Mouse (Mus musculus): Measurements from ENCODE around the gene Ly86.

The Ly86 gene

DNA sequence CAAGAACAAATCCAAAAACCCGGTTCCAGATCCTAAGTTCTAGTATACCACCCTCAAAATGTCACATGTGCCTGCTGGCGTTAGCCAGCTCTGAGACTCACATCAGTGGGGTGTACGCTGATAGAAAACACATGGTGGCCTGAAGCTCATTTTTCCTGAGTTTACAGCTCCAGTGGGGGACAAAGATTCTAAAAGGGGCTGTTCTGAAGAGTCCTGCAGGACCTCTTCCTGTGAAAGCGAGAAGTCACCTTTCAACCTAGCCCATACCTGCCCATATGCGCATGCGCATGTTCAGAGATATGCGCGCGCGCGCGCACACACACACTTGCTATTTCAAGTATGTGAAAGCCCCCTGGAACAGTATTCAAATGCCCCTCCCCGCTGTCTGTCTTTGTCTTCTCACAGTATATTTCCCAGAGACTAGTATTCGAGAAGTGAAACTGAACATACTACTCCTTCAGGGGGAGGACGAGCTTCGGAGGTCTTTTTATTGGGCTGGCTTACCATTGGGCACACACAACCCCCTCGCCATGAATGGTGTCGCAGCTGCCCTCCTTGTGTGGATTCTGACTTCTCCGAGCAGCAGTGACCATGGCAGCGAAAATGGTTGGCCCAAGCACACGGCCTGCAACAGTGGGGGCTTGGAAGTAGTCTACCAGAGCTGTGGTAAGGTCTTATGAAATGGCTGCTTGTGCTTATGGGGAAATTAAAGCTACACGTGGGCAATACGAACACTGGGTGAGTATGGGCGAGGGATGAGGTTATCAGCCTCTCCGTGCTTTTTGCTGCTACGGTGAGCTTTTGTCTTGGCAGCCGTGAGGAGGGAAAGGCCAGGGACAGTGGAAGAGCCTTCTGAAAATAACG, at the start of gene Ly86:
TSS of gene Ly86 (plus strand) at position 300 of the 864 bp plus-strand sequence.
- DNase-seq (ENCODE audit: low spot score in 2 of 2) = no peak

DNA sequence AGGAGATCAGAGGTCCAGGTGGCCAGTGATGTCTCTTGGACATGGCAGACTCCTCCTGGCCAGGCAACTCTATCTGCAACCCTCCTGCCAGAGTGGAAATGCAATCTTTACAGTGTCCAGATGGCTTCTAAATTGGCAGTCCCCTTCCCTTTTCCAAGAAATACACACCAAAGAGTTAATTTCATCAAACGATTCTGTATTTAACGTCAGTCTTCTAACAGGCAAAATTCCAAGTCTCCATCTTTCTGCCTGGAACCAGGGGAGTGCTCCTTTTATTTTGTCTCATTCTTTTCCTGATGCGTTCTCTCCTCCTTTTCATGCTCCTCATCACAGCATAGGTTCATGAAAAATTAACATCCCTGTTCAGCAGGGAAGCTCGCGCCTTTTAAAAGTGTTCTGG, 47.1 kb upstream of the Ly86 start:
- DNase-seq (ENCODE audit: low spot score in 2 of 2) = no peak

DNA sequence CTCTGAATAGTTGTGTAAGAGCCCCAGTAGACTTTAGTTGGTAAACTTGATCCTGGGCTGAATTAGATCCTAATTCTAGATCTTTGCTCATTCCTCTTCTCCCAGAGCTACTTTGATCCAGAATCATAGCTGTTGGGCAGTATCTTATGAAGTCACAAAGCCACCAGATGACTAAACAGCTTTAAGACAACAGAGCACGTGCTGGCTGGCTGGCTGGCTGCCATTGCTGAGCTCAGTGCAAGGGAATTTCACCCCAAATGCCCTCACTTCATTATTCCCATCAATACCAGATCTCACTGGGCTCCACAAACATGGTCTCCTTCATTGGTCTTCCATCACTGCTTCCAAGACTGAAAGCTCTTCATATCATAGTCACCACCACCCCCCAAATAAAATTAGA, 46.2 kb upstream of the Ly86 start:
- DNase-seq (ENCODE audit: low spot score in 2 of 2) = no peak

DNA sequence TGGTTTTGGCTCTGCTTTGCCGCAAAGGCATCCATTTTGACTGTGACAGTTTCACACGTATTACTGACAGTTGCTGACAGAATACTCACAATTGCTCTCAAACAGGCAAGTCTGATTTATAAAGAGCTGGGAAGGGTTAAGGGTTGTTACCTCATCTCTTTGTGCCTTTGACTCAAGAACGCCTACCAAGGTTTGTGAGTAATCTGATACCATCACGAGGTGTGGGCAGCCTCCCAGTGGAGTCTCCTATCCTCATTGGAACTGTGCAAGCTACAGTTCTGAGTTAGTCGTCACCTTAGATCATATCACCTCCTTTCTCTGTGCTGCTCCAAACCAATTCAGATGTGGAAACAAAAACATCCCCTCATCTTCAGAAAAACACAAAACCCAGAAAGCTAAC, 42.1 kb upstream of the Ly86 start:
- no peak for DNase-seq (ENCODE audit: low spot score in 2 of 2)

DNA sequence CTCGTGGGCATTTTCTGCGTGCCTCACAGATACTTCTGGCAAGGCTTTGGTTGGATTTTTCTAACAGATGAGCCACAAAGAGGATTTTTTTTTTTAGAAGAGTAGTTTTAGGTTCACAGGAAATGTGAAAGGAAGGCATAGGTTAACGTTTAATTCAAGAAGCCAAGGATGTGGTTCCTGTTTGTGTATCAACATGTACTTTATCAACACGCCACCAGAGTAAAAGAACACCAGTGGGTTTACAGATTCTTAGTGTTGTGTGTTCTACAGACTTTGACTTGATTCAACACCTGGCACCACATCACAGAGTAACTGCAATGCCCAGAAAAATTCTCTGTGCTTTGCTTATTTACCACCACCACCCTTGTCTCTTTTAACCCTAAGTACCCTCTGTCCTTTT, 37.0 kb upstream of the Ly86 start:
- no peak for DNase-seq (ENCODE audit: low spot score in 2 of 2)

DNA sequence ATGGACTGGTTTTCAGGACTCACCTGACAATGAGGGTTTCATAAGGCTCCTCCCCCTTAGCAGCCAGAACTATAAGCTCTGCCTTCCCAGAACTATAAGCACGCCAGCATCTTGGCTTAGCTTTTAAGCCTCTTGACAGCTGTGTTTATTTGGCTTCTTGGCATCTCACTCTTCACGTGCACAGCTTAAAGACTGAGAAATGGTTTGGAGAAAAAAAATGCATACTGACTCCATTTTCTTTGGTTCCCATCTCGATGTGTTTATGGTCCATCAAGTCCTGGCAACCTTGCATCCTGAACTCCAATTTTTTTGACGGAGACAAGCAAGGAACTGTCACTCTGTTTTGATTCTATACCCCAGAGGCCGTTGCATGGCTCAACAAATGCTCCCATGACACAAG, 35.7 kb upstream of the Ly86 start:
- no peak for DNase-seq (ENCODE audit: low spot score in 2 of 2)

DNA sequence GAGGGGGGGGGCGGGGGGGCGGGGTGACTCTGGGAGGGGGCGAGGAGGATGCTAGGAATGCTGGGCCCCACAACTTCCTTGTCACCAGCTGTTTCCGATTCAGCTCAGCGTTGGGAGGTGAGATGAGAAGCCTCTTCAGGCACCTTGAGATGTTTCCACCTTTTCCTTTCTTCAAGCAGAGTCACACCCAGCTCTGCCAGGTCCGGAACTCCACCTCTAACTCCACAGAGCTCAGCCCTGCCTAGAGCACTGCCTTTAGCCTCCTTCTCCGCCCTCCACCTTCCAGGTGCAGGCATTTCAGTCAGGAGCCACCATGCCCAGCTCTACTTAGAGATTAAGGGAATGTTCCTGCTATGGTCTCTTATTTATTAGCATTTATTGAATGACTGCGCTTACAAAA, 34.7 kb upstream of the Ly86 start:
- no peak for DNase-seq (ENCODE audit: low spot score in 2 of 2)

DNA sequence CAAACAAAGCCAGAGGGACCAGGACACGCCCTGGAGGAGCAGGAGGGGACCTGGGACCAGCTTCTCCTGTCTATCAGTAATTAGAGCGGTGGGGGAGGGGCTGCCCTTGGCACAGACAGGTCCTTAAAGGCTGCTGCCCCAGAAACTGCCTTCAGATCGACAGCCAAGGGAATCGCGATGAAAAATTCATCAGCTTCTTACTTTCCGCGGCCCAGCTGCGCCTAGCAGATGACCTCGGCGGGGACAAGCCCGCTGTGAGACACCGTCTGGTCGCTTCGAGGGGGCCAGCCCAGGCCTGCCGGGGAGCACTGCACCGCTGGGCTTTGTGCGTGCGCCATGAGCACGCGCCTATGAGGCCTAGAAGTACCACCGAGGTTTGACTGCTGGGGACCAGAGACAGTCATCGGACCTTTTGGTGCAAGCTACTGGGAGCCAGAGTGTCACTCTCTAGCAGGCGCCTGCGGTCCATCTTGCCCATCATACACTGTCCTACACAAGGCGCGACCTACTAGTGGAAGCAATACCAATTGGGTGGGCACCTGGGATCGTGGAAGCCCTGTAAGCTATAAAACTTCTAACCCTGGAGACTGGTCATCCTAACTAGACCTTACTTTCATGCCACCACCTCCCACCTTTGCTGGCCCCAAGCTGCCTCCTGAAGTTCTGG, 33.3 kb upstream of the Ly86 start:
- DNase-seq (ENCODE audit: low spot score in 2 of 2) = no peak

DNA sequence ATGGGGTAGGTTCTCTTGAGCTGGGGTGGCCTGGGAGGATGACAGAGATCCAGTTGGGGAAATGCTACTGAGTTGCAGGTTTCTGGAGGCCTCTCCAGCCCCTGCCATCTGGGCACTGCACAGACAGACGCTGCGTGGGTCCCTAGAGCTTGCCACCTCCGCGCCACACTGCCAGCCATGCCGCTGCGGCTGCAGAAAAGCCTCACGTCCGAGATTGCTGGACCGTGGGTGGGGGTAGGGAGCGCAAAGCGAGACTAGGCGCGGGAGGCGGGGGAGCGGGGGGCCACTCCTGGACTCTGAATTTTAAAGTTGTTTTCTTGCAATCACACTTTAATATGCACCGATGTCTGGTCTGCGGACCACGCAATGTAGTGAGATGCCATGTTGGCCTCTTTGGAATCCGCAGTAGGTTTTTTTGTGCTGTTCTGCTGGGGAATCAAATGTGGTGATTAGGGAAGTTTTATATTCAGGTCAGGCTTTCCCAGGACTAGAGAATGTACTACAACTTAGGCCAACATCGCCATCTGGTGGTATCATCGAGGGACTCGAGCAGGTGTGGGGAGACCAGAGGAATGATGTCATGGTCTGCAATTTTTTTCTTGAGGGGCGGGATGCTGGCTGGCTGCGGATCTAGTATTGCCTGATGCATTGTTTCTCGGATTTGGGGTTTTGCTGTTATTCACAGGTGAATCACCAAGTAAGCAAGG, 32.6 kb upstream of the Ly86 start:
- DNase-seq (ENCODE audit: low spot score in 2 of 2) = peak; percentile 86 to 87

DNA sequence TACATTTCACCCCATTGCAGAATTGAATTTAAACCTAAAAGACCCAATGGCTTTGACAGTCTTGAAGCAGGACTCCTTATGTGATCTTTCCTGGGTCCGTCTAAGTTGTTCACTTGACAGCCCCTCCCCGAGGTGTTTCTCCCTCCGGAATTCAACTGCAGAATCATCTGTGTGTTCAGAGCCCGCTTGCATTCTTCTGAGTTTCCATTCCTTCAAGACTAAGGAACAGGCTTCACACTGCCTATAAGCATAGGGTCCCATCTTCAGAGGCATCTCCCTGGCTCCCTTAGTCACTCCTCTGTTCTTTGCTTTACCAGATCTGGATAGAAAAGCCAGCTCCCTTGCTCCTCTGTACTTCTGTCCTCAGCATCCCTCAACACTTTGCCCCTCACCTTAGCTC, 32.1 kb upstream of the Ly86 start:
- DNase-seq (ENCODE audit: low spot score in 2 of 2) = no peak

DNA sequence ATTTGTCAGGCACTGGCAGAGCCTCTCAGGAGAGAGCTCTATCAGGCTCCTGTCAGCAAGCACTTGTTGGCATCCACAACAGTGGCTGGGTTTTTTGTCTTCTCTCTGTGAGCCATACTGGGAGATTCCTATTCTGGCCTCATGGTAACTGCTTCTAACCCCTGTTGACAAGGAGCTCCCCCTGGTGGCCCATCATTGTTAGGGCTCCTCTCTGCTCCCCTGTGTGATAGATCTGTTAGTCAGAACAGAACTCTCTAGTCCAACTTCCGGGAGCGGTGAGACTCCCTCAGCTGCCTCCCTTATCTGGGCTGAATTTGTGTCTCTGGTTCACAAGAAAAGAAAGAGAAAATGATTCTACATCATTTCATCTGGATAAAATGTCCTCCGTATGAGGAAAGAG, 19.5 kb upstream of the Ly86 start:
- DNase-seq (ENCODE audit: low spot score in 2 of 2) = peak; percentile 30 to 56

DNA sequence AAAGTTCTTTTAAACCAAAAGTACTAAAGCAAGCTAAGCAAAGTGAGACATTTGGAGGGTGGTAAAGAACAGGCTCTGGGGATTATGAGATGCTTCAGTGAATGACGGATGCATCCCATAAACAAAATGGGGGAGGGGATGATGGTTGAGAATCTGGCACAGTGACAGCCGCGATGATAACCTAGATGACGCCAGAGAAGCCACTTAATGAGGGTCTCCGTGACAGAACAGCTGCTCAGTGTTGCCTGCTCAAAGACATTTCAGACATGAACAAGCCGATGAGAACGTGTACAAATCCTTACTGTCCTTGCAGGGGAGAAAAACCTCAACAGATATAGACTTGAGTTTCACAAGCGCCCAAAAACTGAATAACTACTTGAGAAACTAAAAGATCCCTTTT, 15.3 kb upstream of the Ly86 start:
- no peak for DNase-seq (ENCODE audit: low spot score in 2 of 2)

DNA sequence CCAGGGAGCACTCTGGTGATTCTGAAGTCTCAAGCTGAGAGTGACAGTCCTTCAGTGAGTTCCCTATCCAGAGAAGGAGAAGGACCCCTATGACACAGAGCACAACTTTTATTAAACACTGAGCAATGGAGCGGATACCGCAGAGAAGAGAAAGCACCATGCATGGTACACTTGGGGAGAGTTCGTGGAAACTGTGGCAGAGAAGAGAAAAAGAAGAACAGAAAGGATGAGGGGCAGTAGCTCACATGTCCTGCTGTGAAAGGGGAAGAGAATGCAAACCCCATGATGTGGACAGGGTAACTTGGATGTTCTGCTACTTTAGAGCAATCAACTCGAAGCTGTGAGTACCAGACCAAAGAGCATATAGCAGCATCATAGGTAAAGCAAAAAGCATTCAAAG, 14.0 kb upstream of the Ly86 start:
- no peak for DNase-seq (ENCODE audit: low spot score in 2 of 2)

DNA sequence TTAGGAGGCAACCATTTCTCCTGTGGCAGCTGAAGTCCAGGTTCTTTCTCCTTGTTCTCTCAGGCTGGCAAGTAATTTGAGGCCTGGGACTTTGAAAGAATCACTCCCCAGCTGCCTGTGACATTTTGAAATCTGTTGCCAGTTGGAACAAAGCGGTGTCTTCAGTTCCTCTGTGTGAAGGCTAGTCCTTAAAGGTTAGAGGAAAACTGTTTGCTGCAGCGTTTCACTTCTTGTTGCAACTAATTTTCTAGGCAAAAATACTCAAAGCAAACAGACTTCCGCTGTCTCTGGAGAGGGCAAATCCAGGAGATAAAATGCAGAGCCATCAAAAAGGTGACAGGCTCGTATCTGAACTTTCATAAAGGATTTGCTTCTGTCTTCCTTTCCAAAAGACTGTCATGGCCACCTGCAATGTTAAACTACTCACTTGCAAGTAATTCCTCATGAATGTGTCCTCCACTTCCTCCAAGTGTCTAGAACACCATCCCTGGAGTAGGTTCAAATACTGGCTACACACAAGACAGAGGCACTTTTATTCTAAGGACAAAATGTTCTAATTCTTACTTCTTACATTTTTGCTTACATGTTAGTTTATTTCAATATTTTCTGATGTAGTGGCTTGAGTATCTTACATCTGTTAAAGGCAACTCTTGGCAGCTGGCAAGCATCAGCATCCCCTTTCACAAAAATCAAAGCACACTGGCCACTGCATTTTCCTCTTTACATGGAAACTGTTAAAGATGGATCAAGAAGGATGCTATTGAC, 12.0 kb upstream of the Ly86 start:
- no peak for DNase-seq (ENCODE audit: low spot score in 2 of 2)

DNA sequence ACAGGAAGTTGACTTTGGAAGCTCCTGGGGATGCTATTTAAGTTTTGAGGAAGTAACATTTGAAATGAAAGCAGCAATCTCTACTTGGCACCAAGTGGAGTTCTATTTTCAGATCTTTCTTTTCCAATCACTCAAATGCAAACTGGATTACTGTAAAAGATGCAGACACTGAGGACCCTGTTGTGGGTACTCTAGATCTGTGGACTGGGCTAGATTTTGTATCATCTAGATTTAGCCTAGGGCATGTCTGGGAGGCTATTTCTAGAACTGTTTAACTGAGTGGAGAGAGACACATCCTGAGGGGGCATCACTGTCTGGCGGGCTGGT, 11.5 kb upstream of the Ly86 start:
- no peak for DNase-seq (ENCODE audit: low spot score in 2 of 2)

DNA sequence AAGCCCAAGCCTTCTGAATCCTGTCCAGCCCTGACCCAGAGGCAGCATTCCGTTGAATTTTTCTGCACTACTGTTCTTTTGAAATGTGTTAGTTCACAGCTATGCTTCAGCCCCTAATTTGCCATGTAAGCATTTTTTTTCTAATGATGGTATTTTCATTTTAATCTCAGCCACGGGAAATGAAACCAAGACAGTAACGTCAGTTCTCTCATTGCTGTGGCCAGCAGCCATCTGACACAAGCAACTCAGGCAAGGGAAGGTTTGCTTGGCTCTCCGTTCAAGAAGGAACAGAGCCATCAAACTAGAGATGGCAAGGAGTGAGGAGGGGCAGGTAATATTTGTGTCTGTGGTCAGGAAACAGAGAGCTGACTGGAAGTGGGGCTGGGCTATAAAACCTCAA, 7.7 kb upstream of the Ly86 start:
- no peak for DNase-seq (ENCODE audit: low spot score in 2 of 2)

DNA sequence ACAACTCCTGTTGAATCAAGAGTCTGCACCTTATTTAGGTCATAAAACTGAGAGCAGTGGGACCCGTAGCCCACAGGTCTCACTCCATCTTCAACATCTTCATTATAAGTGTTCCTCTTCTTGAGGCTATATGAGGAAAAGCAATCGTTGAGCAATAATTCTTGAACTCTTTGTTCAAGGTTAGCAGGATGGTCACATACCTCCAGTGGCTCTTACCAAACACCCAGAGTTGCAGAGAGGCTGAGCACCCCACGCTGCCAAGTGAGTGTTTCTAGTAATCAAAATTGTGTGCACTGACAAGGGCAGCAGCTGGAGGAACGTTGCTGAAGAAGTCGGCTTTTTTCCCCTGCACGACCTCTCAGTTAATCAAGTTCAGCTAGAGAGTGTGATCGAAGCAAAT, 7.1 kb upstream of the Ly86 start:
- DNase-seq (ENCODE audit: low spot score in 2 of 2) = no peak

DNA sequence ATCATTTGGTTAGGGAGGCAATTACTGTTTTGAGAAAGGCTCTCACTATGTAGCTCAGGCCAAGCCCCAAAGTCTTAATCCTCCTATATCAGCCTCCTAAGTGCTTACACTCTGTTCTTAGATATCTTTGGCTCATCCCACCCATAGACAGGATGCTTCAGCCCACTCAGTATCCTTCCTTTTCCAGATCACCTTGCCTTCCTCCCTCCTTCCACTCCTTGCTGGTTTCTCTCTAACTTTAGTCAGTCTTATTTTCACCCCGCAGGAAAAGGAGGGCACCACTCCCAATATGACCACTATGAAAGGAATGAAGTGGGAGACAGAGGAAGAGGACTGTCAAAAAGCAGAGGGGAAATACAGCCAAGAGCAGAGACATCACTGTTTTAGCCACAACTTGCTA, 2.2 kb upstream of the Ly86 start:
- DNase-seq (ENCODE audit: low spot score in 2 of 2) = no peak

DNA sequence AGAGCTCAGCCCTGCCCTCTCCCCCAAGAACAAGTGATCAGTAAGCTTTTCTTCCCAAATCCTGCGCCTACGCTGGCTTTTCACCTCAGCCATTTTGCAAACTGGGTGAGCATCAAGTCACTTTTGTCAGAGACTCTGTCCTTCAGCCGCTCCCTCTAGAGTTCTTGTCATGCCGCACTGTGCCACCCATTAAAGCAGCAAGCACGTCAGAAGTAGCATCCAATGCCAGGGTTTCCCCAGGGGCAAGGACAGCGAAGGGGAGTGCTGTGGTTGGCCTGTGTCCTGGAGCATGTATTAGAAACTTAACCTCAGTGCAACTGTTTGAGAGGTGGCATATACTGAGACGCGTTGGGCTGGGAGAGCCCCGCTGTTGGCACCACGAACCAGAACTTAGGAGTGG, 815 bp downstream of the Ly86 start:
- DNase-seq (ENCODE audit: low spot score in 2 of 2) = no peak

DNA sequence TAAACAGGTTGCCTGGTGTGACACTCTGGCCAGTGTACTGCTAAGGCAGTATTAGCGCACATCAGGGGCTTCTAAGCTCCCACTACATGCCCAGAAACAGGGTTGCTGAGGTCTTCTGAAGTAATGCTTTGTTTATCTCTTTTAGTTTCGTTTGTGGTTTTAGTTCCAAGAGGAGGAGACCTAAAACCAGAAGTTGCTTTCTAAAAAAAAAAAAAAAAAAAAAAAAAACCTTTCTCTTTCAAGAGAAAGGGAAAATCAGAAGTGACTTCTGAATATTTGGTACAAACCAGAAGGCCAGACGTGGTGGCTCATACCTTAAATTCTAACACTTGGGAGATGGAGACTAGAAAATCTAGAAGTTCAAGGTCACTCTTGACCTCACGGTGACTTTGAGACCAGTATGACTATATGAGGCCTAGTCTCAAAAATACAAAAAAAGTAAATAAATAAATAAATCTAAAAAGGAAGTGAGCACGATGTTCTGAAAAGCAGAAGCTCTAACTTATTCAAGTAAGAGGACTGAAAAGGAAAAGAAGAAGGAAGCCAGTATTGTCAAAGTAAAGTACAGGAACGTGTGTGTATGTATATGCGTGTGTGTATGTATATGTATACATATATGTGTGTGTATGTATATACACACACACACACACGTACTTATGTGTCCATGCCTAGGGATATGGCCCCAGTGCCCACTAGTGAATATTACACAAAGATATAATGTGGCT, 3.0 kb downstream of the Ly86 start:
- DNase-seq (ENCODE audit: low spot score in 2 of 2) = no peak

DNA sequence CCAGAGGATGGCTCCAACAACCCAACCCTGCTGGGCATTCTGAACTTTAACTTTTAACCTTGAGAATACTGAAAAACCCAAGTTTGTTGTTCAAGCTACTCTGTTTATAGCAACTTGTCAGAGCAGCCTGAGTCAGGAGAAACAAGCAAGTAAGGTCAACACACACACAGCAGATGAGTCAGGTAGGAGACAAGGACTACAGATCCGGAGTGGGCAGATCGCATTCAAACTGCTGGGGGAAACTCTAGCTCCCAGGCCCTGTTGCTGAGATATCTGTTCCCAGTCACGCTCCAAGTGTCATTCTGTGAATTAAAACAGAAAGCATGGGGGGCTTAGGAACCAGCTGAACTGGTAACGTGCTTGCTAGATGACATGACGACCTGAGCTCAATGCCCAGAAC, 4.0 kb downstream of the Ly86 start:
- no peak for DNase-seq (ENCODE audit: low spot score in 2 of 2)

DNA sequence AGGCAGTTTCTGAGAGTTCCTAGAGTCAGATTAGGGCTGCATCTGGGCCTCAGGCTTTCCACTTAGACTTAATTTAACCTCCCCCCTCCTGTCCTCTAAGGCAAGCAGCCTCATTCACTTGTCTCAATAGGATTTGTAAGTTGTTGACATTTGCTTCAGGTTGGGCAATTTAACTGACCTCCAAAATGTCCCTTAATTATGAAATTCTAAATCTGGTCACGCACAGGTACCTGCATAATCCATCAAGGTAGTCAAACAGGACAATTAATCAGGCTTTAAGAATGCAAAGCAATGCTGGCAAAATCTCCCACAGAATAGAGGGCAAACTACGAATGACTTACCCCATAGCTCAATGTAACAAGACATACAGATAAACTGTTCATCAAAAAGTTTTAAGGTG, 8.0 kb downstream of the Ly86 start:
- DNase-seq (ENCODE audit: low spot score in 2 of 2) = no peak
